Mouse (Mus musculus) embryonic fibroblast, embryonic 13.5 days (primary cell): ENCODE results near the gene Padi1.

Experiments used
- CTCF ChIP-seq: IDR thresholded peaks from 2 replicates; pipeline ENCODE4 v1.5.1; 2011; ENCODE audit warnings: mild to moderate bottlenecking, control low read depth, low read length, moderate library complexity, borderline replicate concordance; ENCODE audit not compliant: insufficient read depth
- POLR2A ChIP-seq: IDR thresholded peaks from 2 replicates; pipeline ENCODE4 v1.6.1; 2011; ENCODE audit warnings: low read depth, mild to moderate bottlenecking, control low read depth, low read length, moderate library complexity

- TF ChIP-seq POLR2A (no peak), CTCF (no peak)
Measured at GRCm38 (mm10) chr4:140892163-140892530, 46.6 kb upstream of the Padi1 start.
